Mouse (Mus musculus) ES-E14 (cell line): ENCODE results near the gene Prdm5.

Experiments
- CHD2 ChIP-seq: IDR thresholded peaks from 2 replicates; pipeline ENCODE4 v1.6.1; 2014; ENCODE audit warnings: mild to moderate bottlenecking, low read depth, low read length, inconsistent platforms
- HCFC1 ChIP-seq: IDR thresholded peaks from 2 replicates; pipeline ENCODE4 v1.6.1; 2012; ENCODE audit warnings: low read length, inconsistent platforms, borderline replicate concordance; ENCODE audit not compliant: insufficient read depth
- MAFK ChIP-seq: IDR thresholded peaks from 2 replicates; pipeline ENCODE4 v1.6.1; 2014; ENCODE audit warnings: mild to moderate bottlenecking, low read depth, low read length, inconsistent platforms; ENCODE audit not compliant: insufficient read depth
- ZC3H11A ChIP-seq: IDR thresholded peaks from 2 replicates; pipeline ENCODE4 v1.6.1; 2012; ENCODE audit warnings: low read depth, mild to moderate bottlenecking, inconsistent platforms, low read length, borderline replicate concordance
- ZNF384 ChIP-seq: IDR thresholded peaks from 2 replicates; pipeline ENCODE4 v1.6.1; 2012; ENCODE audit warnings: low read depth, low read length, inconsistent platforms

- TF ChIP-seq HCFC1 (no peak), CHD2 (no peak), MAFK (no peak), ZC3H11A (no peak), ZNF384 (no peak)
Measured at GRCm38 (mm10) chr6:65765752-65766397, 12.9 kb upstream of the Prdm5 start.
